Comparison of ENCODE assay signal across 9 mouse cellular contexts in genomic region chr4:47587256-47587655, GRCm38 (mm10).
A peak's percentile ranks its signal among the peaks of the same experiment; 100 is the strongest.
DNase-seq lines count a peak whose midpoint lies in the region; ATAC-seq lines count a peak whose summit lies in the region.
"Had no signal": no experiment of that assay in that cellular context is flagged by ENCODE, and none has a peak within 500 bp of the region (broad histone marks: within the 10 kb centered on the region; RNA-seq: fewer than 3 reads in every experiment).

No protein-coding gene starts in this region.

- intact Hi-C loops in gastrocnemius, postnatal 36 days (cut with DNase I): no loop called here

- peak; percentile 55 to 61 for DNase-seq in cerebellum, adult 18-20 months
- no peak for DNase-seq in cerebellum, postnatal 4 days (ENCODE audit: low spot score in 2 of 2)
- peak; percentile 10 for DNase-seq in NIH3T3 (ENCODE audit: low read depth)
- peak; percentile 67 to 74 for DNase-seq in gastrocnemius, postnatal 36 days
- DNase-seq in kidney, postnatal 25 days: peak; percentile 51 to 80
- DNase-seq in frontal cortex, postnatal 10 days (ENCODE audit: low spot score in 2 of 2): no peak
- DNase-seq in right cerebral cortex, adult 2 months (ENCODE audit: low spot score in 2 of 2): no peak

- no peak overlapping the region for H3K4me3 ChIP-seq in midbrain, embryonic 13.5 days (replicated peaks)
- H3K4me3 ChIP-seq: stomach, embryonic 15.5 days had no signal

- no peak overlapping the region for H3K4me2 ChIP-seq in midbrain, embryonic 13.5 days (replicated peaks)
- H3K4me2 ChIP-seq: stomach, embryonic 15.5 days had no signal

- no peaks in the 10 kb centered on the region for H3K27me3 ChIP-seq in midbrain, embryonic 13.5 days
- H3K27me3 ChIP-seq: stomach, embryonic 15.5 days had no signal

- whole genome bisulfite sequencing in midbrain, embryonic 13.5 days: 81% methylated on average over 5 of the region's 5 CpGs

- no peaks in the 10 kb centered on the region for H3K4me1 ChIP-seq in midbrain, embryonic 13.5 days (replicated peaks)
- H3K4me1 ChIP-seq: stomach, embryonic 15.5 days had no signal

- H3K27ac ChIP-seq in midbrain, embryonic 13.5 days: no peak overlapping the region
- H3K27ac ChIP-seq: stomach, embryonic 15.5 days had no signal

- H3K9ac ChIP-seq in midbrain, embryonic 13.5 days (replicated peaks): no peak overlapping the region
- H3K9ac ChIP-seq: stomach, embryonic 15.5 days had no signal

- no peaks in the 10 kb centered on the region for H3K9me3 ChIP-seq in midbrain, embryonic 13.5 days
- H3K9me3 ChIP-seq: stomach, embryonic 15.5 days had no signal

- no peaks in the 10 kb centered on the region for H3K36me3 ChIP-seq in midbrain, embryonic 13.5 days
- H3K36me3 ChIP-seq: stomach, embryonic 15.5 days had no signal

- no peak for ATAC-seq in midbrain, embryonic 13.5 days

Comparison
In these comparisons a context has a peak if more than half of its experiments do, and no peak if none do; other contexts are left out.
1. DNase-seq: peak in cerebellum, adult 18-20 months (2 of 2), NIH3T3 (single experiment), gastrocnemius, postnatal 36 days (2 of 2) and kidney, postnatal 25 days (2 of 2); none in cerebellum, postnatal 4 days (0 of 2), frontal cortex, postnatal 10 days (0 of 2) and right cerebral cortex, adult 2 months (0 of 2).